Mouse (Mus musculus): ENCODE measurements around the gene Lrrc1.

- TF ChIP-seq CTCF (IDR thresholded peaks at IDR 0.05; ENCODE audit: low read depth) (no peak), EP300 (optimal IDR thresholded peaks at IDR 0.05) (no peak)
Observed at GRCm38 (mm10) chr9:77592423-77592822, 47.8 kb upstream of the Lrrc1 start.

All from stomach, postnatal 0 days (tissue).